Mouse (Mus musculus) liver, embryonic 14.5 days (tissue): ENCODE measurements around the gene Pnpla2.

Experiments used
- CTCF ChIP-seq: IDR thresholded peaks from 2 replicates; pipeline ENCODE4 v1.5.1; 2016; ENCODE audit warnings: antibody characterized with exemption, low read depth, control low read depth
- EP300 ChIP-seq: IDR thresholded peaks from 2 replicates; pipeline ENCODE4 v1.6.1; 2016; ENCODE audit warnings: antibody characterized with exemption, low read depth

GRCm38 (mm10) chr7:141439140-141439679 is 15.8 kb upstream of the Pnpla2 start:
- TF ChIP-seq CTCF (no peak), EP300 (no peak)
